Mouse (Mus musculus) adrenal gland, postnatal 14 days (tissue): ENCODE data around the gene Ifitm1. TPM values are rescaled to one million over a fixed set of nuclear protein-coding genes. Genes with fewer than 3 reads are reported as not detected.

Experiments
- DNase-seq: peaks from one replicate; pipeline ENCODE4 v3.0.0; 2021; ENCODE audit warnings: mixed read lengths
- long read RNA-seq, 2 experiments: library from polyadenylated mRNA; stranded (forward); transcript quantifications; one replicate each; pipeline ENCODE4 v2.0.0; 2021
- total RNA-seq: library from RNA; stranded (reverse); gene quantifications from 2 replicates; pipeline ENCODE4 v1.2.3, GENCODE M21; 2021

Ifitm1 gene
- total RNA-seq = 7.3 and 13.5 TPM in 2 replicates
- long read RNA-seq, experiment 1, partial matches to known transcripts = 0 of 1 reads
- long read RNA-seq, experiment 1, other reads (novel, unspliced or antisense) = 0 of 1 reads
- long read RNA-seq, experiment 2, partial matches to known transcripts = 0 of 2 reads
- long read RNA-seq, experiment 2, other reads (novel, unspliced or antisense) = 0 of 2 reads

DNA sequence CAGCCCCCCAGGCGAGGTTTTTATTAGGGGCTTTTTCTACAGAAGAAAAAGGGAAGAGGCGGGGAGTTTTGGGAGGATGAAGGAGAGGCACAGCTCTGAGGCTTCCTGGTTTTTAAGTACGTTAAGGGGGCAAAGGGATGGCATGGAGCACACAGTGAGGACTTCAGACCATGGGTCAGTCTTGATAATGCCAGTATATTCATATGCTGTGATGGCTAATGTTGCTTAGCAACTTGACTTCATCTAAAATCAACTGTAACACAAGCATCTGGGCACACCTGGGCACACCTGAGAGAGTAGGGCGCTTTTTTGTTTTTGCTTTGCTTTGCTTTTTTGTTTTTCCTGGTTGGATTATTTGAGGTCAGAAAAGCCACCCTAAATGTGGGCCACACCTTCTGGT, at the start of gene Ifitm1:
Gene Ifitm1, plus strand, starts transcription at position 301 of the 400 bp plus-strand sequence.
- no peak for DNase-seq

DNA sequence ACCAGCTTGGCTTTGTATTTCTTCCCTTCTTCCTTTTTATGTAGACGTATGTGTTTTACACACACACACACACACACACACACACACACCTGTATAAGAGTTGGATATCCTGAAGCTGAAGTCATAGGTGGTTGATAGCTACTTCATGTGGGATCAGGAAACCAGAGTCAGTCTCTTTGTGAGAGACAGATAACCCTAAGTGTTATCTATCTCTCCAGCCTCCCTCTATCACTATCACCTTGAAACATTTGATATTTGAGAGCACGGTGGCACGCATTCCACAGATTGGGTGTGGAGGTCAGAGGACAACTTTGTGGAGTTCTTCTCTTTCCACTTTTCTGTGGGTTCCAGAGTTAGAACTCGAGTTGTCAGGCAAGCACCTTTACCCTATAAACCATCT, 47.1 kb upstream of the Ifitm1 start:
- no peak for DNase-seq

DNA sequence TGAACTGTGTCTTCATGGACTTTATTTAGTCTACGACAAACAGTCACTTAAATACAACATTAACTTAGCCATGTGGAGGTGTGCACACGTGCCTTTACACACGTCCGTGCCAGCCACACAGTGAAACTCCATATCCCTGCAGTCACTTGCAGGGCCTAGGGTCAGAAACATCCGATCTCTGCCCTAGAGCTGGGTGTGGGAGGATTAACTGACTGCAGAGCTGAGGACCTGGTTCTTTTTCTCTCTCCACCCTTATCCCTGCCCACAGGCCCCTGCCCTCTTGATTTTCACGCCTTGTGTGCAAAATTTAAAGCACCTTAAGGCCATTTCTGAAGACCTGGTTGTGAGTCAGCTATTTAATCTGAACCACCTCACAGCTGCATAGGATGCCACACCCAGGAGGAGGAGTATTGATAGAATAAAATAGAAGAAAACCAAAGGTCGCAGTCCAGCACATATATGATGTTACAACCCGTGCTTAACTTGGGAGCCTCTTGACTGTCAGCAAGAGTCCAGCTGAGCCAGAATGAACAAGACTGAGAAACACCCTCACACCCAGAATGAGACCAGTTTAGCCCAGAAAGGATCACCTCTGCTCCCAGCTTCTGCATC, 46.5 kb upstream of the Ifitm1 start, which contains the start of gene Nlrp6:
Gene Nlrp6, plus strand, starts transcription at position 485 of the 612 bp plus-strand sequence.
- no peak for DNase-seq

DNA sequence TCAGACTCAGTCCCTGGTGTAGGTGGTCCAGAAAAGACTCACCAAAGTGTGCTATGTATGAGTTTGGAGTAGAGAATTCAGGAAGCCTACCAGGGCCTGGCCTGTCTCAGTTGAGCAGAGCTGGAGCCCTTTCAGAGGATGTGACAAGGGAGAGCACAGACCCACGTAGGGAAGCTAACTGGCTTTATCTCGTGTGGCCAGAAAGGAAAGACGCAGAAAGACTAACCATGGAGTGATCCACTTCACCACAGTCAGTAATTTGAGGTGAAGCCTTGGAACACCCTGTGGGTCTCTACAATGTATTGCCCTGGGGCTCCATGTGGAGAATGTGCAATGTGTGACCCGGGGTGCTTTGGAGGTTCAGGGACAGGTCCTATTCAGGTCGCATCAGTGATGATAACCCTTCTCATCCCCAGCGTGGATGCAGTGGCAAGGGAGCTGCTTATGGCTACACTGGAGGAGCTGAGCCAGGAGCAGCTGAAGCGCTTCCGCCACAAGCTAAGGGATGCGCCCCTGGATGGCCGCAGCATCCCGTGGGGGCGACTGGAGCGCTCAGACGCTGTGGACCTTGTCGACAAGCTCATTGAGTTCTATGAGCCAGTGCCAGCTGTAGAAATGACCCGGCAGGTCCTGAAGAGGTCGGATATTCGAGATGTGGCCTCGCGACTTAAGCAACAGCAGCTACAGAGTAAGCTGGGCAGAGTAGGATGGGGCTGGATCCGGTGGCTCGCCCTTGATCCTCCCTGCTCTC, 45.6 kb upstream of the Ifitm1 start:
- DNase-seq = no peak

DNA sequence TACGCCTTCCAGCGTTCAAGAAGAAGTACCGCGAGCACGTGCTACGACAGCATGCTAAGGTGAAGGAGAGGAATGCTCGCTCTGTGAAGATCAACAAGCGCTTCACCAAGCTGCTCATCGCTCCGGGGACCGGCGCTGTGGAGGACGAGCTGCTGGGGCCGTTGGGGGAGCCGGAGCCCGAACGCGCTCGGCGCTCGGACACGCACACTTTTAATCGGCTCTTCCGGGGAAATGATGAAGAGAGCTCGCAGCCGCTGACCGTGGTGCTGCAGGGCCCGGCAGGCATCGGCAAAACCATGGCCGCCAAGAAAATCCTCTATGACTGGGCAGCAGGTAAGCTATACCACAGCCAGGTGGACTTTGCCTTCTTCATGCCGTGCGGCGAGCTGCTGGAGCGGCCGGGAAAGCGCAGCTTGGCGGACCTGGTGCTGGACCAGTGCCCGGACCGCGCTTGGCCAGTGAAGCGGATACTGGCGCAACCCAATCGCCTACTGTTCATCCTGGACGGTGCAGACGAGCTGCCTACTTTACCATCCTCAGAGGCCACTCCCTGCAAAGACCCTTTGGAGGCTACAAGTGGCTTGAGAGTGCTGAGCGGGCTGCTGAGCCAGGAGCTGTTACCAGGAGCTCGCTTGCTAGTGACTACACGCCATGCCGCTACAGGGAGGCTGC, 44.5 kb upstream of the Ifitm1 start:
- peak; percentile 77 for DNase-seq

DNA sequence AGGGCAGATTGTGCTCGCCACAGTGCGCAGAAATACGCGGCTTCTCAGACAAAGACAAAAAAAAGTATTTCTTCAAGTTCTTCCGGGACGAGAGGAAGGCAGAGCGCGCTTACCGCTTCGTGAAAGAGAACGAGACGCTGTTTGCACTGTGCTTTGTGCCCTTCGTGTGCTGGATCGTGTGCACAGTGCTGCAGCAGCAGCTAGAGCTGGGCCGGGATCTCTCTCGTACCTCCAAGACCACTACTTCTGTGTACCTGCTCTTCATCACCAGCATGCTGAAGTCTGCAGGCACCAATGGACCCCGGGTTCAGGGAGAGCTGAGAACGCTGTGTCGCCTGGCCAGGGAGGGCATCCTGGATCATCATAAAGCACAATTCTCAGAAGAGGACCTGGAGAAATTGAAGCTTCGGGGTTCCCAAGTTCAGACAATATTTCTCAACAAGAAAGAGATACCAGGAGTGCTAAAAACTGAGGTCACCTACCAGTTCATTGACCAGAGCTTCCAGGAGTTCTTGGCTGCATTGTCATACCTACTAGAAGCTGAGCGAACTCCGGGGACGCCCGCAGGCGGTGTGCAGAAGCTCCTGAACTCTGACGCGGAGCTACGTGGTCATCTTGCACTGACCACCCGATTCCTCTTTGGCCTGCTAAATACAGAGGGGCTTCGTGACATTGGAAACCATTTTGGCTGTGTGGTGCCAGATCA, 43.8 kb upstream of the Ifitm1 start:
- no peak for DNase-seq

DNA sequence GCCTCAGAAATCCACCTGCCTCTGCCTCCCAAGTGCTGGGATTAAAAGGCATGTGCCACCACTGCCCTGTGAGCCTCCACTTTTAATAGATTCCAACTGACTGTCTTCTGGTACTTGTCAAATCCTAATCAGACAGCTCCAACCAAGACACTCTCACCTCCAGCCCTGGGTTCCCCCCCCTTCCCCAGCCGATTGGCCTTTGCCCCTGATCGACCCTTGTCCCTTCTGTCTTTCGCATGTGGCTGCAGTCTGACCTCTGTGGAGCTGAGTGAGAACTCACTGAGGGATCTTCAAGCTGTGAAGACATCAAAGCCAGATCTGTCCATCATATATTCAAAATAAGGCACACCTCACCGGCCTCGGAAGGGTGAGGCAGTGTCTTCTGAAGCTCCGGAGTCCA, 39.8 kb upstream of the Ifitm1 start:
- DNase-seq = no peak

DNA sequence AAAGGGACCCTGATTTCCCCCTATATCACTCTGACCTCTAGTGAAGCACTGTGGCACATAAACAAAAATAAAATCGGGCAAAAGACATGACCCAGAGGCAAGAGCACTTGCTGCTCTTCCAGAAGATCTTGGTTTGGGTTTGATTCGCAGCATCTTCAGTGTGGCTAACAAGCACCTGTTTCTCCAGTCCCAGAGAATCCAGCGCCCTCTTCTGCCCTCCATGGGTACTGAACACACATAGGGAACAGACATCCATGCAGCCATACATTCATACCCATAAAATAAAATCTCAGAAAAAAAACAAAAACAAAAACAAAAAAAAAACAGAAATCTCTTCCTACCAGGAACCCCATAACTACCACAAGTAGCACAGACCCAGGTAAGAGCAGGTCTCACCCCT, 28.6 kb upstream of the Ifitm1 start:
- DNase-seq = no peak

DNA sequence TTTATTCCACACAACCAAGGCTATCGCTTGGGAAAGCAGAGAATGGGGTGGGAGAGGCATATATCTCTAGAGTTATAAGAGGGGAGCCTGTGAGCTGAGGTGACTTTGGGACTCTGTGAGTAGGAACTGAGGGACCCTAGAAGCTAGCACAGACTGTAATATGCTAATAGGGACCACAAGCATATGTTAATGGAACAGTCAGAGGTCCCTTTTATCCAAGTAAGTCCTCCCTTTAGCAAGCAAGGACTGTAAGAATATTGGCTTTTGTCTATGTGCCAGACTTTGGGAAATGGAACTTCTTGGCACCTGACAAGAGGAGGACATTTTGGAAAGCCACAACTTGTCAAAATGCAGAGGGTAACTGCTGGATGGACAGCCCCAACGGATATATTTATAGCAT, 28.1 kb upstream of the Ifitm1 start:
- no peak for DNase-seq

DNA sequence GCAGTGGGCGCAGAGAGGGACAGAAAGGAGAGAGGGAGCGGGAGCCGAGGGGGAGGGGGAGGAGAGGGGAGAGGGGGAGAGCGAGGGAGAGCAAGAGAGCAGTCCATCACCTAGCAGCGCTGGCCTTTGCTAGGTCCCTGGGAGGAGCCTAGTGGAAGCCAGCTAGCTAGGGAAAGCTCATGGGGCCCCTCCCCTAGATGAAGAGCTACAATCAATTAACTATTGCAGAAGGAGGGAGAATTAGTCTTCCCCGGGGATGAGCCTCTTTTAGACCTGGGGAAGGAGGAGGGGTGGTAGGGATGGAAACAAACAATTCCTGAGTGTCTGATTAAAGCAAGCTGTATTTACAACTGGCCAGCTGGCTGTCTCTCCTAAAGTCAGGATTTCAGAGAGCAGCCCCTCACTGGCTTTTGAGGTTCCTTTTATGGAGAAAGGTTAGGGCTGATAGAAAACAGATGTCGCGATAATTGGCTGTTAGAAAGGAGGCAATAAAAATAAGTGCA, 27.3 kb upstream of the Ifitm1 start:
- DNase-seq = peak; percentile 49

DNA sequence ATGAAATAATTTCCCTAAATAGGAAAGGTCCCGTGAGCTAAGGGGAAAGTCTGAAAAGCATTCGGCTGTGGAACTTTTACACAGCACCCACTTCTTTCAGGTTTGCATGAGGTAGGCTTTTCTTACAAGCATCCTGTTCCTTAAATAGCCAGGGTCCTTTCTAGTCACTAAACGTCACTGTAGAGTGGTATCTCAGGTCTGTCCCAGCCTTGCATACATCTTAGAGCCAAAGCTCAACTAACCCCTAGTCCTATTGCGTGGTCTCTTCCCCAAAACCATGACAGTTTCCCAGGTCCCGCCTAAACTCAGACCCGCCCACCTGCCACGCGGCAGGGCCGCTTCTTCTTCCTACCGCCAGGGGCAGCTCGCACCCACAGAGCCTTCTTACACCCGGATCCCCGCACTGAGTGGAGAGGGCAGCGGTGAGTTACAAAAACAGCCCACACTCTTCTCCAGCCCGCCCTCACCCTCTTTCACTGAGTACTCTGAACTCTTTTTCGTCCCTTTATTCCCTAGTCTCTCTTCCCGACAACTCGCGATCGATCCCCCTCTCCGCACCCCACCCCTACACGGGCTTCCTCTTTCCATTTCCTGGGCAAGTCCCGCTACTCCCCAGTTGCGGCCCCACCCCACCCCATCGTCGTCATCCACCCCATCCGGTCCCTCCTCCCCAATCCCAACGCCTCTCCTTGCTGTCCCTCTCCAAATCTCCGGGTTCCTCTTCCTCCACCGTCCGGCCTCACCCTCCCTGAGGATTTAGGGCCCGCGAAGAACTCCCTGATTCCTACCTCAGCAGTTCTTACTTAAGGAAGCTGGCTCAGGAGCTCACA, 25.6 kb upstream of the Ifitm1 start, which contains the start of gene Pgghg:
Gene Pgghg, plus strand, starts transcription at position 170 of the 830 bp plus-strand sequence.
- peak; percentile 94 for DNase-seq

DNA sequence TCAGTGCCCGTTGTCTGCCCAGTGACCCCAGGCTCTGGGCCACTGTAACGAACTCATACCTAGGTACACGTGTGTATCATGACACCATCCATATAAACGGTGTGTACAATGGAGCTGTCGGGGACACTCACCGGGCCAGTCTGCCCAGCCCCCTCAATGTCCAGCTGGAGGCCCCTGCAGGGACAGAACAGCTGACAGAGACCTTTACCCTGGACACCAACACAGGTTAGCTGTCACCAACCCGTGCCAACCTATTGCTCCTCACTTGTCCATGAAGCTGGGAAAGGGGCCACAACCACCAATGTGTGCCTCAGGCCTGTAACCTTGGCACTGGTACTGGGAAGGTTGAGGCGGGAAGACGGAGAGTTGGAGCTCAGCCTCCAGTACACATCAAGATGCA, 24.7 kb upstream of the Ifitm1 start:
- DNase-seq = peak; percentile 40

DNA sequence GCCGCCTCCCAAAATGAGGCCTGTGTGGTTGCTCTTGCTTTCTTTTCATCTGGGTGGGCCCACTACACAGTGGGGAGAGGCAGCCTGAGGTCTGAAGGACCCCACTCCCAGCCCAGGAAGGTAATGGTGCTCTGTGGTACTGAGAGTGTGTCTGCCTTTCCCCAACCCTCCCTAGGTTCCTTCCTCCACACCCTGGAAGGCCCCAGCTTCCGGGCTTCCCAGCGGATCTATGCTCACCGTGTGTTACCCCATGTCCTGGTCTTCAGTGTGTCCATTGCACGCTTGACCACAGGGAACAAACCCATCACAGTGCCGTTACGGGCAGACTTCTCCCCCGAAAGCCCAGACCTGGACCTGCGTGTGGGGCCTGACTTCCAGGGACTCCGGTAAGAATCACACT, 24.2 kb upstream of the Ifitm1 start:
- DNase-seq = no peak

DNA sequence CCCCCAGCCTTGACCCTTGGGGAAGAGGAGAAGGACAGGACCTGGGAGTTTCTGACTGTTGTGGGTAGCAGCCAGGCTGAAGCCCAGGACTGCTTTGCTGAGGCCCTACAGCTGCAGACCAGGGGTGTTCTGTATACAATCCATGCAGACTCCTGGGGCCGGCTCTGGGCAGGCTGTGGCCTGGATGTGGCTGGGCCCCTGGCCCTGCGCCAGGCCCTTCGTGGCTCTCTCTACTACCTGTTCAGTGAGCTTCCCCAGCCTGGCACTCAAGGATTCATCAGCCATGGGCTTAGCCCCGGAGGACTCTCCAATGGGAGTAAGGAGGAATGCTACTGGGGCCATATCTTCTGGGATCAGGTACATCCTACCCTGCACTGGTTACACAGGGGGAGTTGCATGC, 23.7 kb upstream of the Ifitm1 start:
- no peak for DNase-seq

DNA sequence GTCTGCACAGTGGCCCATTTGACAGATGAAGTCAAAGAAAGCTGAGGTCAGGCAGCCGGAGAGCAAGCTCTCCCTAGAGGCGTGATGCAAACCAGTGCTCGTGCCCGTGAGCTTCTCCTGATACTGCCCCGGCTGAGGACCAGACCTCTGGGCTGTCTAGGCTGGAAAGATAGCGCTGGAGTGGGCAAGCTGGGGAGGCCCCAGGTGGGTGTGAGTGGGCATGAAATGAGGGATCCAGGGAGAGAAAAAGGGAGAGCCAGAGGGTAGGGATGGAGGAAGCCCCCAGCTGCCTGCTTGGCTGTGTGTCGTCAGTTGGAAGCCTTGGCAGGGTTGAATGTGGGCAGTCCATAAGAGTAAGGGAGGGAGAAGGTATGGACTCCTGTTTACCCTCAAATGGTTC, 22.8 kb upstream of the Ifitm1 start:
- no peak for DNase-seq

DNA sequence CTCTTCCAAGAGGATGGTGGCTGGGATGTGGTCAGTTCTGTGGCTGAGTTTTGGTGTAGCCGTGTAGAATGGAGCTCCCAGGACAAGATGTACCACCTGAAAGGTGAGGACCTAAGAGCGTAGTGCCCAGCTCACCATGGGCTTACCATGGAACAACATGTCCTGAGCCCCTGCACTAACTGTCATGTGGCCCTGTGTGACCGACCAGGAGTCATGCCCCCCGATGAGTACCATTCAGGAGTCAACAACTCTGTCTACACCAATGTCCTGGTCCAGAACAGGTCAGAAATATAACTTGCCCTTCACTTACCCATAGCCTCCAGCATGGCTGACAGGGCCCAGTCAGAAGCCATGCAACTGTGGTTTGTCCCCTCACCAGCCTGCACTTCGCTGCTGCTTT, 21.8 kb upstream of the Ifitm1 start:
- DNase-seq = no peak

DNA sequence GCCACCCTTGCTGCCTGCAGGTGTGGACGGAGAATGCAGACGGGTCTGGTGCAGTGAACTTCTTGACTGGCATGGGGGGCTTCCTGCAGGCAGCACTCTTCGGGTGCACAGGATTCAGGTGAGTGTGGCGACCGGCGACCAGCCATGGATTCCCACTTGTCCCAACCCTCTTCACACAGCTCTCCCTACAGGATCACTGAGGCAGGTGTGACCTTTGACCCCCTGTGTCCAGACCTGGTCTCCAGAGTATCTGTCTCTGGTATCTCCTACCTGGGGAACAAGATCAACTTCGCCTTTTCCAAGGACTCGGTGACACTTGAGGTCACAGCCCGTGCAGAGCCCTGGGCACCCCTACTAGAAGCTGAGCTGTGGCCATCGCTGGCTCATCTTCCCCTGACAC, 20.7 kb upstream of the Ifitm1 start:
- DNase-seq = no peak

DNA sequence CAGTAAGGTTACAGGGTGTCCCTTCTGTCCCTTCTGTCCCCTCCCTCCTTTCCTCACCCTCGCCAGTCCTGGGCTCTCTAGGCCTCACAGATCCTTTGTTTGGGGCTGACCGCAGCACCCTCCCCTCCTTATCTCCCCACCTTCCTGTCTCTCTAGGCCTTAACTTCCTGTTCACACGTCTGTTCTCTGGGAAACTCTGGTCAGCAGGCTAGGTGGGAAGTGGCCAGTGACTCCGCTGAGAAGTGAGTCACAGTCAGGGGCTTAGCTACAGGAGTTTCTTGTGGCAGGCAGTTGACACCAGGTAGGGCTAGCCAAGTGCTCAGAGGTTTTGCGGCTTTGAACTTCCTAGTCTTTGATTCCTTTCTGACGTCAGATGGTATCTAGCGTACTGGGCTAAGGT, 20.0 kb upstream of the Ifitm1 start:
- peak; percentile 36 for DNase-seq

DNA sequence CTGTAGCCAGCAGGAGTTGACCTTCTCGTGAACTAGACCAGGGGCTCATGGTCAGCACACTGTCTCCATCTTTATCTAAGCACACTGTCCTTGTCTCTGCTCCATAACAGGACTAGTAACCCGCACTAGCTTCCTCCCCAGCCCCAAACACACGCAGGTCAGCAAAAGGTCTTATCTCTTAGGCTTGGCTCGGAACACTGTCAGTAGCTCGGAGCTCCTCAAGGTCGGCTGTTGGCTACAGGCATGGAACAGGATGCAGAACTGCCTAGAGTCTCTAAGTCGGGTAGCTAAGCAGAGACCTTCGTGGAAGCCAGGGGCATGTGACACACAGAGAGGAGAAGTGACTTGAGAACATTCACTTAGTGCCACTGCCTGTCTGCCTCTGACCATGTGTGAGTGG, 18.9 kb upstream of the Ifitm1 start:
- DNase-seq = peak; percentile 79

DNA sequence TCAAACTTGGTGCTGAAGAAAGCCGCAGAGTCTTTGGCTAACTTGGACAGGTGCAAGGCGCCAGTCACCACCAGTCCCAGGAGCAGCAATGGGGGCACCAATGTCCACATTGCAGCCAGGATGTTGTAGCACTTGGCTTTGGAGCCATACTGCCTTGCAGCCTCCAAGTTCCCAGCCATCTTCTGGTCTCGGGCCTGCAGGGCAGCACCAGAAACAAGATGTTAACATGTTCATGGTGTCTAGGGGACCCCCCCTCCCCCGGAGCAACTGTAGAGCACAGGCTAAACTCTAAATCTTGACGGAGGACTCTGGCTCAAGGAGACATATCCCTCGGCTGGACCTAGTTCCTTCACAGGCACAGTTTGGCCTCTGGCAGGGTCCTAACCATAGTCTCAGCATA, 17.8 kb upstream of the Ifitm1 start:
- no peak for DNase-seq

DNA sequence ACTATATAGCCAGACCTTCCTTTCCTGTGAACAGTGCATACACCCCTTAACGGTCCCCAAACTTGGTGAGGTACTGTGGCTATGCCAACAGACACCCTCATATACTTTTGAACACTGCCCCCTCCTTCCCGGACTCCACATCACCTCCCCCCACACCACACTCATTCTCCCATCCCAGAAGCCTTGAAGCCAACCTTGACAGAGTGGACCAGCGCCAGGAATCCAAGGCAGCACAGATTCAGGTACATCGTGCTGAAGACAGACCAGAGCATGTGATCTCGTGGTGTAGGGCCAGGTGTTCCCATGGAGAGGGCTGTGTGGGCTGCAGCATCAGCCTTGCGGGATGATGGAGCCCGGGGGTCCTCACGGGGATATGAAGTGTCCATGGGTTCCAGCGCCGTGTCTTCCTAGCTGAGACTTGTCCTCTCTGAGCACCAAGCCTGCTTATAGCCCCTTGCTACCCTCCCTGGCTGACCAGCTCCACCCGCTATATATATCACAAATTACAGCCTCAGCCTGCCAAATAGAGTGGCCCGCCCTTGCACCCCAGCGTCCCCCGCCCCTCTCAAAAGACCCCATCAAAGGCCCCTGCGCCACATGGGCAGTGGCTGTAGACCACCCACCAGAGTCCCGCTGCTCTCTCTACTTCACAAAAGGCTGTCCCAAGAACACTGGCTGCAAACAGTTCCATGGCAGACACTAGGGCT, 17.0 kb upstream of the Ifitm1 start, which contains the start of gene Ifitm5:
Gene Ifitm5, minus strand, starts transcription at position 468 of the 707 bp plus-strand sequence.
- DNase-seq = peak; percentile 77
